Mouse (Mus musculus): ENCODE results near the gene Cdk12.

DNA sequence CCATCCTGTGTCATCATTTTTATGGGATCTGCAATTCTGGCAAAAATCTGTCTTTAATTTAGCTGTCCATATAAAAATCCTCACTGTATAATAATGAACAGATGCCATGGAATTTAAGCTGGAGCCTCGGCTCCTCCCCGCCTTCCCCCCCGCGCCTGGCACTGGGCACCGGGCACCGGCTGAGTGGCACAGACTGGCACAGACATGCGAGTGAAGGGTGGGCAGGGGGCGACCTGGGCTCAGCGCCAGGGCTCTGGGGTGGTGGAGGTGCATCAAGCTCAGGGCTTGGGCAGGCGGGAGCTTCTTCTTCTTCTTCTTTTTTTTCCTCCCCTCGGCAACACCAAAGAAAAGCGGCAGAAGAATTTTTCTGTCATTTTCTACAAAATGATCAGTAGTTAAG lies 117.5 kb downstream of the Cdk12 start:
- TF ChIP-seq GATA1 (IDR thresholded peaks at IDR 0.05; ENCODE audit: low read length) (no peak), TAL1 (IDR thresholded peaks at IDR 0.05; ENCODE audit: low read length) (no peak)

All from erythroblast, embryonic 14.5 days (primary cell).